Mouse (Mus musculus) erythroblast, adult 5-6 weeks (primary cell): ENCODE data around the gene Ctr9. TPM values are rescaled to one million over a fixed set of nuclear protein-coding genes. Genes with fewer than 3 reads are reported as not detected.

ENCODE experiments used
- ATAC-seq: replicated peaks from 2 replicates; pipeline ENCODE4 v1.8.0; 2016; ENCODE audit warnings: moderate number of reproducible peaks, mild to moderate bottlenecking, moderate TSS enrichment, inconsistent platforms; ENCODE audit not compliant: poor library complexity, low FRiP score, severe bottlenecking
- total RNA-seq, 2 experiments: library from RNA; stranded (forward) in 1 of 2; stranded (reverse) in 1 of 2; fragments of 150-400 nt in 1 of 2; fragments of 200-764, 138-1000 nt in 1 of 2; gene quantifications; 2 replicates each; pipeline versions ENCODE4 v1.2.3 to v1.2.4; 2015 to 2017; ENCODE audit warnings: low replicate concordance in 2 of 2

The Ctr9 gene
- total RNA-seq, 2 experiments from 2014 or later, result 12.7 to 18.9 TPM

DNA sequence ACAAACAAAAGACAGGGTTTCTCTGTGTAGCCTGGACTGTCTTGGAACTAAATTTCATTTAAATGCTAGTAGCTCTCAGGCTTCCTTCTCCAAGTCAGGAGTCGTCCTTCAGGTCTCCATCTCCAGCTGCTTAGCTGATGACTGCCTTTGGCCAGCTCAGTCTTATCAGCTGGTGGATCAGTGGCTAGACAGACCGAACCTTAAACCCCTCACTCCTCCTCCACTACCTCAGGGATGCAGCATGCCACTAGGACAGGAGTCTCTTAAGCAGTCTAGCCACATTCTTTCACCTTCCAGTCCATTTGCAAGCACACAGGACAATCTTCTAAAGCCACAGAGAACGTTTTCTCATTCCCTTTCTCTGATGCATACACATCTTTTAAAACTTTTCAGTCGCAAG, 3.8 kb upstream of the Ctr9 start:
- ATAC-seq, result no peak

DNA sequence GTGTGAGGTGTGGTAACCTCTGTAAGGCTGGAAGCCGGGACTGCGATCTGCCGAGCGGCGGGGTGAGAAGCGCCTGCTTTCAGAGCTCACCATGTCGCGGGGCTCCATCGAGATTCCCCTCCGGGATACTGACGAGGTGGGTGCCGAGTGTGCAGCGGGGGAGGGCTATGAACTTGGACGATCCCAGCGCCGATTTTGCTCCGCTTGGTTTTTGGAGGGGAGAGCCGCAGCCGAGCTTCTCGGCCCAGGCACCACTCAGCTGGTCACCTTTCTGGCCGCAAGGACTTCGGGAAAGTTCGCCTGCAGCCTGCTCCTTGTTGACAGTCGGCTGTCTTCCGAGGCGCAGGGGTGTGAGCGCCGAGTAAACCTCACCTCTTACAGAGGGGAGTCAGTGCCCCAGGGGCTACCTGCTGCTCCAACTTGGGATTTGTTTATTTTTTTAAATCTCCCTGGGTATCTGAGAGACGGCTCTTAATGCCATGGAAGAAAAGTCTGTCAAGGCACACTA, 349 bp downstream of the Ctr9 start:
- peak; percentile 72 for ATAC-seq

DNA sequence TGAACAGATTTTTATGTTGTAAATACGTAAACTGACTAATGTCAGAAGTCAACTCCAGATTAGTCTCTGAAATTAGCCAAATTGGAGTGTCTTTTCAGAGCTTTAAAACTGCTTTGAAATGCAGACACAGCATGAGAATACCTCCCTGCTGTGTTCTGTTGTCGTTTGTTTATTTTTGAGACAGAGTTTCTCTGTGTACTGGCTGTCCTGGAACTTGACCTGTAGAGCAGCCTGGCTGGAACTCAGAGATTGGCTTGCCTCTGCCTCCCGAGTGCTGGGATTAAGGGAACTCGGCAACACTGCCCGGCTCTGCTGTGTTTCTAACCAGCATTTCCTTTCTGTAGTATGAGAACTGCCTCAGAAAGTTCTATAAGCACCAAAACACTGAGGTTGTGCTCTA, 20.2 kb downstream of the Ctr9 start:
- no peak for ATAC-seq

DNA sequence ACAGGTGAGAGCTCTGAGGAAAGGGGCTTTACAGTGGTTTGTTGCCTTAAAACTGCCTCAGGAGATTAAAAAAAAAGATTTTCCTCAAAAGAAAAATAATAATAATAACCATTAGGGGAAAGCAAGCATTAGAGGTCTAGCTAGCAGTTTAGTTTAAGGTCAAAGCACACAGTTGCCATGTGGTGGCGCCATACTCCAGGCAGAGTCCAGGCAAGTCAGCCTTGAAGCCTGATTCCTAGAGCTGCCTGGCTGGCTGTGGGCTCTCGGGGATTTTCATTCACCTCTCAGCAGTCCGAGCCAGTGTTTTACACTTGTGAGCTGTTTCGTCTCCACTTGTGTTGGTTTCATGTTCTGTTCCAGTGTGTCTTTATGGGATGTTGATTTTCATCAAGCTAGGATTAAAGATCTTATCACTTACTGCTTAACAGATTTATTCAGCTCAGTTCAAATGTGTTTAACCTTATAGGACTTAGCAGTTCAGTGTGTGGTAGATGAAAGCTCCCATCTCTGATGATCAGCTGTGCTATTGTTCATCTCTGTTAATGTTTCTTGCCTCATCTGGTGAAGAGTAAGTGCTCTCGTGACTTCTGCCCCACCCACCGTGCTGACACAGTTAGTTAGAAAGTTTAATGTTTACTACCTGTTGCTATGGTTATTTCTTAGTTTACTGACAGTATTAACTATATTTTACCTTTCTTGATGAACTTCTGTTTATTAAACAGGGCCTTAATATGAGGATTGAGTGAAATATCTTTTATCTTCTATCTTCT, 21.1 kb downstream of the Ctr9 start:
- ATAC-seq, result peak; percentile 86

DNA sequence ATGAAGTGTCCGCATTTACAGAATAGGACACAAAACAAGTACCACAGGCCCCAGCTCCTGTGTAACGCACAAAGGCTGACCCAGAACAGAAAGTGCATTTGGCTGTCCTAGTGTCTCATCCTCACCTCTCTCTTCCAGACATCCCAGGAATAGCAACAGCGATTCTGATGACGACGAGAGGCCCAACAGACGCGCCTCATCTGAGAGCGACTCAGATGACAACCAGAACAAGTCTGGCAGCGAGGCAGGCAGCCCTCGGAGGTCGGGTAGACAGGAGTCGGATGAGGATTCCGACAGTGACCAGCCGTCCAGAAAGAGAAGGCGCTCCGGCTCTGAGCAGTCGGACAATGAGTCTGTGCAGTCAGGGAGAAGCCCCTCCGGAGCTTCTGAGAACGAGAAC, 26.5 kb downstream of the Ctr9 start:
- no peak for ATAC-seq

DNA sequence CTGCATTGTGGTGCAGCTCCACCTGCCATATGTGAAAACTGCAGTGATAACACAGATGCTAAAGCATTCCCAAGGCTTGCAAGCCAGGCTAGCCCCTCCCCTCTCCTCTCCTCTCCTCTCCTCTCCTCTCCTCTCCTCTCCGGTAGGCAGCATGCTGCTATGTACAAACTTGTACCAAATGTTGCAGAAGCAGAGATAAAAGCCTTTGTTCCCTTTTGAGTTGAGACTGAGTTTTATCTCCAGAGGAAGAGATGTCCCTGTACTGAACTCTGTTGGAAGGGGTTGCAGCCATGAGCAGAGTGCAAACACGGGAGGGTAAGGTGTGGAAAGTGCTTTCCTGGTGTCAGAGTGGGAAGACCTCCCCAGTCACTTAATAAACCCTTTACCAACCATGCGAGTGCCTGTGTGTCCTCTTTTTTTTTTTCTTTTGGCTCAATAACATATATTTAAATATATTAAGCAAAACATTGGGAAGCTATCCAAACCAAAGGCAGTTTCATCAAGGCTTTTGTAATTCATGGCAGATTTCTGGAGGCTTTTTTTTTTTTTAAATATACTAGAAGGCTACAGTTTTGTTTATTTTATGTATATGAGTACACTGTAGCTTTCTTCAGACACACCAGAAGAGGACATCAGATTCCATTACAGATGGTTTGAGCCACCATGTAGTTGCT, 27.4 kb downstream of the Ctr9 start:
- ATAC-seq, result no peak

DNA sequence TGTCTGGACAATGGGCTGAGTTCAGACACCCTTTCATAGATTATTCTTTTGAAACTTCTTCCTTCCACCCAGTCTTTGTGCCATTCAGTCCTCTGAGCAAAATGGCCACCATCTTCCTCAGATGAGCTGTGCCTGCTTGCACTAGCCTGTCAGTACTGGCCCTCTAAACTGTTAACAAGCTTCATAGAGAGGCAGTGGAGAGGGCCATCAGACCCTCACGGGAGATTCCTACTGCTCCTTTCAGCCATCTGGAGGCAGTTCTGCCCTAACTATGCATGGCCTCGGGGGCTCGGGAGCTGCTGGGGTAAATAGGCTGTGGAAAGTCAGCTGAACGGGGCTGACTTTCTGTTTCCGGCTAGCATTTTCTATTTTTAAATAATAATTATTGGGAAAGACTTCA, 30.8 kb downstream of the Ctr9 start:
- no peak for ATAC-seq

DNA sequence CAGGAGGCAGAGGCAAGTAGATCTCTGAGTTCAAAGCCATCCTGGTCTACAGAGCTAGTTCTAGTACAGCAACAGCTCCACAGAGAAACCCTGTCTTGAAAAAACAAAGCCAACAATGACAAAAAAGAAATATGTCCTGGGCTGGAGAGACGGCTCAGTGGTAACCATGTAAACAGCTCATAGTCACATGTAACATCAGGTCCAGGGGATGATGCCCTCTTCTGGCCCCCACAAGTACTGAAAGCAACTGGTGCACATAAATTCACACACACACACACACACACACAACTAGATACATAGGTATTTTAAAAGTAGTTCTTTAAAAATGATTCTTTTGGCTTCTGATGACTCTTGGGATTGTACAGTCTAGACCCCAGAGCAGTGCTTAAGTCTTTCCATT, 34.2 kb downstream of the Ctr9 start:
- ATAC-seq, result no peak

DNA sequence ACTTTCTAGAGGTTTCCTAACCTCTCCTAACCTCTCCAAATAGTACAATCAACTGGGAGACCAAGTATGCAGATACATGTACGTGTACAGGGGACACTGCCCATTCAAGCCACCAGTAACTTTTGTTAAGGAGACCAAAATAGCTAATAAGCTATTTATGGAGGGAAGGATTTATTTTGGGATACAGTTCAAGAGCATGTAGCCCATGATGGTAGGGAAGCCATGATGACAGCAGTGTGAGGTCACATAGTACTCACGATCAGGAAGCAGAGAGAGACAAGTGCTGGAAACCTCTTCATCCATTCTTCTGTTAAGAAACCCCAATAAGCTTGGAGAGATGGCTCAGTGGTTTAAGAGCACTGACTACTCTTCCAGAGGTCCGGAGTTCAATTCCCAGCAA, 39.4 kb downstream of the Ctr9 start:
- ATAC-seq, result no peak

DNA sequence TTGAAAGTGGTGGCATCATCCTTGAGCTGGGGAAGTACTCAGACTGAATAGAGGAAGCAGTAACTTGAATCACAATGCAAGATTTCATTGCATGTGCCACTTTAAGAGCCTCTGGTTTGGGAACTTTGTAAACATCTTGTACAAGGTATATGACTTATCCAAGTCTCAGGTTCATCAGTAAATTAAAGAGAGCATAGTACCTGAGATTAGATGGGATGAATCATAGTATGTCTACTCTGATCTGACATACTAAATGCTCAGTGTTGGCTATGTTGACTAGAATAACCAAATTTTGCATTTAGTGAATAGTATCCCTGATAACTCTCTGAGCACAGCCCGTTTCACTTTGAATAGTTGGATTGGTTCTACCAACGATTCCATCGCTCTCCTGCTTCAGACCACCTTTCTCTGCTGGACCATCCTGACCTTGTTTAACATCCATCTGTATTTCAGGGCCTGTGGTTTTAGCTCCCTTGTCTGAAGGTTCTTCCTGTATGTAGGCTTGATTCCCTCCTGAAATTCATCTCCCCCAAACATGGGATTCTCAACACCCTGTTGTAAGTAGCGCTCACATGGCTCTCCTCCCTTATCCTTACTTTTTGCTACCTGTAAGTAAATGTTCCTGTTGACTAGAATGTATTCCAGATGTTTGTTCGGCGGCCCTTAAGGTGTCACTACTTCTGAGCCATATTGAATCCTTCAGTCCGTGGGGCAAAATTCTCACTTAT, 40.9 kb downstream of the Ctr9 start:
- ATAC-seq, result no peak

DNA sequence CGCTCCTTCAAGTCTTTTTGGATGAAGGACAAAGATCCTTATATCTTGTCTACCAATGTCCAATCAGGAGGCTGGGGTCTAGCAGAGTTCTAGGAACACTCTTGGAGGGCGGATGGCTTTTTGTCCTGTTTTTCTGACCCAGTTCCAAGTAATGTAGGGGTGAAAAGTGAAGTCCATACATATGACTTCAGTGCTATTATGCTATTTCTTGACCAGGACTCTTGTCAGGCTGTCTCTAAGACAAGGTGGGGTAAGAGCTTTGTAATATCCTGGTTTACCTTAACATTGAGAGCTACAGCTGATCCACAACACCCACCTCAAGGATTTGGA, 41.4 kb downstream of the Ctr9 start:
- ATAC-seq, result no peak

DNA sequence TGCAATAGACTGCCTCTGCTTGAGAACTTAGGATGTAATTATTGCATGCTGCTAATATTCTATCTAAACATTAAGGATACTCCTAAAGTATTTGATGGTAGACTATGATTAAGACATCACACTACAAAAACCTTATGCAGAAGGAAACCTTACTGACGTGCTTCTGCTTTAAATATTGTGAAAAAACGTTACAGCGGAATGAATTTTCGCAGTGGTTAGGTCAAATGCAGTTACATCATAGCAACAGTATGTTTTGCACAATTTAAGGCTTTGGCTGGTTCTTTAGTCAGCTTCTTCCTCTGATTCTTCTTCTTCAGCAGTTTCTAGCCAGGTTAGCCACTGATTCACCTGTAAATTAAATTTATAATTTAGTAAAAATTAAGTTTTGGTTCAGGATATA, 43.7 kb downstream of the Ctr9 start:
- ATAC-seq, result no peak

DNA sequence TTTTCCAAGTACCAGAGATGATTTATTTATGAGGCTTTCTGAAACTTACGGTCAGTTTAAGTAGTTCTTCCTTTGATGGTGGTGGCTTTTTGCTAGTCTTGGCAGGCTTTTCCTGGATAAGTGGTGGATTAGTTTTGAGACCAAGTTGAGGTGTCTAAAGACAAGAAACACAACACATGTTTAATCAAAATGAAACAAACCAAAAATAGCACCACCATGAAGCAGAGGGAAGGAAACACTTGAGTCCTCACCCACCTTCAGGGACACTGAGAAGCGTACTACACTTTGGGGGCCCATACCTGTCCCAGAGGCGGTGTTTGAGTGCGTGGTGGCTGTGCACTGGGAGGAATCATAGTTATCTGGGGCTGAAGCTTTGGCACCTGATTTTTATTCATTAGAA, 46.5 kb downstream of the Ctr9 start:
- ATAC-seq, result no peak

DNA sequence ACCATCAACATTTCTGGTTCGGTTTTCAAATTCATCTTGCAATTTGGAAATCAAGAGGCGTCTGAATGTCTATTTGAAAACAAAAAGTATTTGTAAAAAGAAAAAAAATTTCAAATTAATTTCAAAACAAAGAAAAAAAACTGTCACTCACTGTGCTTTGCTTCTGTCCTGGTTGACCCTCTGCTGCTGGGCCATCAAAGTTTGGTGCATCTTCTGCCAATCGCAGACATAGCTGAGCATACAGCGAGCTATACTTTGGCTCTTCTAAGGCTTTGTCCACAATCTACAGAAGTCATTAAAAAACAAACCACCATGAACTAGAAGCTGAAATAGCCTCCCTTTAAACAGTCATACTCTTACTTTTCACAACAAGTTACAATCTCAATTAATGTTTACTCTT, 49.5 kb downstream of the Ctr9 start:
- ATAC-seq, result no peak

DNA sequence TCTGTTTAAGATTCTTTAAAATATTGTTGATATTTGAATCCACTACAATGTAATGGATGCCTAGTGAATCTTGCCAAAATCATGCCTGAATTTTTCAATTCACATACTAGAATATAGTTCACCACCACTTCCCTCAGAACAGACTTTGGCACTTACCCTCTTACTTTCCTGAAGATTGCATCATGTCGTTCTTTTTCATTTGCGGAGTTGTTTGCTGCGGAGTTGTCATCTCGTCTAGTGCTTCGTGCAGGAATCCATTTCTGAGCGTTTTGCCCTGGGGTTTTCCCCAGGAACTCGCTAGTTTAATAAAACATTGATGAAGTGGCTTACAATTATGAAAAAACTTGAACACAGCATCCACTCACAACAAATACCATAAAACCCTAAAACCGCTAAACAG, 51.3 kb downstream of the Ctr9 start:
- no peak for ATAC-seq

DNA sequence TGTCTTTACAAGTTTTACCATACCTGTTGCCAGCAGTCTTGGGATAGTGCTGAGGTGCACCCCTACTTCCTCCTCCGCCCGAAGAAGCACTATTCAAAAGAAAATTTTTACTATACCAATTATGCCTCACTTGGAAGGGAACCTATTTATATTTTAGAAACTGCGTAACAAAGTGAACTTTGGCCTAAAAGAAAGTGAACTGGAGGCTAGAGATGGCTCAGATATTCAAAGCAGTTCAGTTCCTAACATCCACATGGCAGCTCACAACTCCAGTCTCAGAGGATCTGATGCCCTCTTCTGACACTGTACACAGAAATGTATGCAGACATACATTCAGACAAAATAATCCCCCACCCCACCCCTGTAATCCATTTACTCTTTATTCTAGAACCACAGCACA, 52.1 kb downstream of the Ctr9 start:
- no peak for ATAC-seq

DNA sequence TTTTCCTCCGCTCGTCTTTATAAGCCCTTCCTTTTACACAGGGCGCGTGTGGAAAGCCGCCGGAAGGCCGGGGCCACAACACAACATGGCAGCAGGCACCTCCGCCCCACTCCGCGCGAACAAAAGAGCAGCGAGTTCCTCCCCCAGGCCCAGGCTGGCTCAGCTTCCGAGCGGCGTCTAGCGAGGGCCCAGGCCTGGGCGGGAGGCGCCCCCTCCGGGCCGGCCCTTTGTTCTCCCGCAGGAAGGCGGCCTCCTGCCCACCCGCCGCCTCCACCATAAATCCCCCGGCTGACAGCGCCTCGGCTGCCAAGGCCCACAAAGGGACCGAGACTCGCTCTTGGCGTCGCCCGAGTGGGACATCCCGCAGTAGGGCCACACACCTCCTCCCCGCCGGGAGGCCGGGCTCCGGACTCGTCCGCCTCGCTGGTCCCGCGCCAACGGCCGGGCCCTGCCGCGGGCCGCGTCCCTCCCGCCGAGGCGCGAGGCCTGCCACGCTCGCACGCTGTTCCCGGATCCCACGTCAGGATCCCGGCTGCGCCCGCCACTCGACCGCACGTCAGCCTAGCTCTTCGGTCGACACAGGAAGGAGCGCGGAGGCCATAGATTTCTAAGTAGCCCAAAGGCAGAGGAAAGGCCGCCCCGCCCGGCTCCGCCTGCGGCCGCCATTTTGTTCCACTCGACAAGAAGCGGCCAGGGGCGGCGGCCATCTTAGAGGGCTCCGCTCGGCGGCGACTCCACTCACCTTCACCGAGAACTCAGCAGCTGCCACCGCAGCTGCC, 53.5 kb downstream of the Ctr9 start:
- ATAC-seq, result peak; percentile 68

DNA sequence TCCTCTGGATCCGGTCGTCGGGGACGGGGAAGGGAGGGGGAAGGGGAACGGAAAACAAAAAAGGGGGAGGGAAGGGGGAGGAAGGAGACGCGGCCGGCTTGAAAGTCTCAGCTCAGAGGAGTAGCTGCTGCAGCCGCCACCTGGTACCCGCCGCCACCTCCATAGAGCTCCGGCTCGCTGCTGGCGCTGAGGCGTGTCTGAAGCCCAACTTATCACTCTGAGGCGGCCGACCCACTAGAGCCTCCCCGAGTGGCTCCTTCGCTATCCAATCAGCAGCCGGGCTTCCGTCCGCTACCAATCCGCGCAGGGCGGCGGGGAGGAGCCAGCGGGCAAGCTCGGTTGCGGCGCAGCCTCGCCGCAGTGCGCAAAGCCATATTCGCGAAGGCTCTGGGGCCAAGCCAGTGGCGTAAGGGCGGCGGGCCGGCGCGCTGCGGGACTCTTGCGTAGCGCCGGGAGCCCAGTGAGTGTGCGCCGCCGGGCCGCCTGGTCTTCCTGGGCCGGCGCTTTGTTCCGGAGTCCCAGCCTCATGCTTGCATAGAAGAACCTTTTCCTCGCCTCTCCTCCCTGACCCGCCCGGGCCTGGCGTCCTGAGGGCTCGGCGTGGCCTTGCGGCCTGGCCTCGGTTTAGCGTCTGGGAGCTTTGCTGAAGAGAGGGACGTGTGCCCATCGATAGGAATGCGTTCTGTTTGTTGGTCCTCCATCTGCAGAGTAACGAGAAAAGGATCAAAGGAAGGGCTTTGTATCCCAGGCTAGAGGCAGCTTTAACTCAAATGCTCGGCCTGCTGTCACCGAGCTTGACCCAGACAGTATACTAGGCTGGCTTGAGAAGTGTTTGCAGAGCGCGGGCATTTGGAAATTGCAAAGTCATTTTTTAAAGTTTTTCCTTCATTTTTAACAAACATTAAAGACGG, 54.3 kb downstream of the Ctr9 start, which contains the start of gene Eif4g2:
TSS of gene Eif4g2 (minus strand) at position 209 of the 911 bp plus-strand sequence.
- ATAC-seq, result peak; percentile 95

DNA sequence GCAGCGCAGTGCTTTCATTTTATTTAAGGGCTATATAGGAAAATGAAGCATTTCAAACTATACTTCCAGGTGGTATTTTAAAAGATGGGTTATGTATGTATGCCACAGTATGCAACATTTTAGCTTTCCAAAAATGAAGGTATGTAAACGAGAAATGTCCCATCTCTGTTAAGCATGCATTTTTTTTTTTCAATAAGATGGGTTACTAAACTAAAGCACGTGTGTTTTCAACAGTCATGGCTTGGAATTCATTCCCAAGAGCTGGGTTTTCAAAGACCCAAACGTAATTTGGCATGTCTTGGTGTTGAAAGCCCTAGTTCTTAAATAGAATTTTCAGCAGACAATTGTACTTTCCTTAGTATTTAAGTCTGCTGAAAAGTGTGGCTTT, 55.0 kb downstream of the Ctr9 start:
- ATAC-seq, result no peak
